Mouse (Mus musculus) myocyte (in vitro differentiated cells): ENCODE data around the gene Tmcc3. TPM values are rescaled to one million over a fixed set of nuclear protein-coding genes. Genes with fewer than 3 reads are reported as not detected.

Source experiments
- H3K27me3 ChIP-seq: one replicate; pipeline ENCODE4 v1.6.1; 2011; ENCODE audit not compliant: control insufficient read depth, insufficient read depth, insufficient read length
- H3K36me3 ChIP-seq: one replicate; pipeline ENCODE4 v1.6.1; 2011; ENCODE audit not compliant: control insufficient read depth, insufficient read depth
- H3K4me2 ChIP-seq: one replicate; pipeline ENCODE4 v1.6.1; 2011; ENCODE audit warnings: low read depth, control low read depth
- H3K4me3 ChIP-seq: one replicate; pipeline ENCODE4 v1.5.1; 2011; ENCODE audit warnings: mild to moderate bottlenecking, control low read depth, moderate library complexity
- H3K79me2 ChIP-seq: one replicate; pipeline ENCODE4 v1.6.1; 2011; ENCODE audit not compliant: control insufficient read depth, insufficient read depth
- H3ac ChIP-seq: one replicate; pipeline ENCODE4 v1.6.1; 2011; ENCODE audit not compliant: control insufficient read depth, insufficient read length
- CEBPB ChIP-seq: IDR thresholded peaks from 2 replicates; pipeline ENCODE4 v1.6.1; 2011; ENCODE audit warnings: mild to moderate bottlenecking, moderate library complexity; ENCODE audit not compliant: poor library complexity, insufficient read depth, severe bottlenecking
- E2F4 ChIP-seq: IDR thresholded peaks from one replicate; pipeline ENCODE4 v1.6.1; 2011; ENCODE audit warnings: mild to moderate bottlenecking, control low read depth, moderate library complexity; ENCODE audit not compliant: insufficient read depth
- MAX ChIP-seq: IDR thresholded peaks from one replicate; pipeline ENCODE4 v1.6.1; 2011; ENCODE audit warnings: low read depth, mild to moderate bottlenecking, control low read depth
- MYOD1 ChIP-seq, 3 experiments: IDR thresholded peaks; one replicate each; pipeline ENCODE4 v1.6.1; 2011; ENCODE audit warnings: control low read depth in 2 of 3, low read depth in 2 of 3, mild to moderate bottlenecking in 2 of 3, moderate library complexity in 1 of 3; ENCODE audit not compliant: insufficient read length in 2 of 3, control insufficient read depth in 1 of 3
- MYOG ChIP-seq, 3 experiments: IDR thresholded peaks; one replicate each; pipeline ENCODE4 v1.6.1; 2011; ENCODE audit warnings: control low read depth in 2 of 3, low read depth in 2 of 3, mild to moderate bottlenecking in 2 of 3; ENCODE audit not compliant: insufficient read length in 2 of 3, control insufficient read depth in 1 of 3, insufficient read depth in 1 of 3
- POLR2A ChIP-seq: IDR thresholded peaks from one replicate; pipeline ENCODE4 v1.6.1; 2011; ENCODE audit warnings: low read depth, mild to moderate bottlenecking, control low read depth, moderate library complexity; ENCODE audit not compliant: insufficient read length
- POLR2AphosphoS2 ChIP-seq: IDR thresholded peaks from one replicate; pipeline ENCODE4 v1.6.1; 2011; ENCODE audit warnings: low read depth, control low read depth; ENCODE audit not compliant: insufficient read length
- REST ChIP-seq: IDR thresholded peaks from one replicate; pipeline ENCODE4 v1.6.1; 2011; ENCODE audit warnings: mild to moderate bottlenecking, control low read depth, moderate library complexity; ENCODE audit not compliant: insufficient read depth, insufficient read length
- SRF ChIP-seq: IDR thresholded peaks from one replicate; pipeline ENCODE4 v1.6.1; 2011; ENCODE audit warnings: low read depth; ENCODE audit not compliant: control insufficient read depth, insufficient read length
- TCF12 ChIP-seq: IDR thresholded peaks from one replicate; pipeline ENCODE4 v1.6.1; 2011; ENCODE audit warnings: mild to moderate bottlenecking, control low read depth; ENCODE audit not compliant: poor library complexity, insufficient read depth, severe bottlenecking
- TCF3 ChIP-seq: IDR thresholded peaks from one replicate; pipeline ENCODE4 v1.6.1; 2011; ENCODE audit warnings: low read depth, control low read depth; ENCODE audit not compliant: insufficient read length
- USF1 ChIP-seq: IDR thresholded peaks from one replicate; pipeline ENCODE4 v1.6.1; 2011; ENCODE audit warnings: low read depth, mild to moderate bottlenecking, control low read depth, moderate library complexity
- polyA plus RNA-seq: library from polyadenylated mRNA; unstranded; fragments of >200 nt; fragmentation: generic; extraction: Trizol; gene quantifications from one replicate; pipeline ENCODE4 v1.2.1, GENCODE M21; 2012; ENCODE audit warnings: missing spikeins

Tmcc3 gene
- polyA plus RNA-seq, 1 experiment, result 16.6 TPM

- TF ChIP-seq POLR2A, result no peak
- no peak for TF ChIP-seq E2F4
- TF ChIP-seq TCF3, result no peak
- no peak for TF ChIP-seq USF1
- no peak for TF ChIP-seq TCF12
- no peak for TF ChIP-seq SRF
- TF ChIP-seq CEBPB, result no peak
- no peak for TF ChIP-seq POLR2AphosphoS2
- H3K4me2 ChIP-seq, result no peak overlapping the region
These were observed 69.6 kb downstream of the Tmcc3 start for GRCm38 (mm10) chr10:94381393-94381740.

GRCm38 (mm10) chr10:94382618-94383017, 70.9 kb downstream of the Tmcc3 start:
- no peaks in the 10 kb centered on the region for H3K79me2 ChIP-seq
- no peak for TF ChIP-seq USF1
- no peak for TF ChIP-seq TCF3
- TF ChIP-seq MYOG (IDR thresholded peaks at IDR 0.05; ENCODE audit: control insufficient read depth in 1 of 3, insufficient read depth in 1 of 3, insufficient read length in 2 of 3, low read depth in 2 of 3), result no peak
- no peak for TF ChIP-seq SRF
- no peak for TF ChIP-seq TCF12
- no peak for TF ChIP-seq CEBPB
- TF ChIP-seq MYOD1 (IDR thresholded peaks at IDR 0.05; ENCODE audit: control insufficient read depth in 1 of 3, insufficient read length in 2 of 3, low read depth in 2 of 3), result no peak
- no peak for TF ChIP-seq POLR2AphosphoS2
- no peak for TF ChIP-seq POLR2A
- no peak for TF ChIP-seq E2F4
- no peak for TF ChIP-seq MAX
- TF ChIP-seq REST, result no peak
- no peaks in the 10 kb centered on the region for H3K36me3 ChIP-seq
- no peaks in the 10 kb centered on the region for H3K27me3 ChIP-seq
- no peak overlapping the region for H3ac ChIP-seq
- no peak overlapping the region for H3K4me2 ChIP-seq
- no peak overlapping the region for H3K4me3 ChIP-seq

More at GRCm38 (mm10) chr10:94381393-94381740, 69.6 kb downstream of the Tmcc3 start:
- H3ac ChIP-seq, result no peak overlapping the region
- H3K27me3 ChIP-seq, result no peaks in the 10 kb centered on the region
- H3K79me2 ChIP-seq, result no peaks in the 10 kb centered on the region
- H3K4me3 ChIP-seq, result no peak overlapping the region
- no peaks in the 10 kb centered on the region for H3K36me3 ChIP-seq

DNA sequence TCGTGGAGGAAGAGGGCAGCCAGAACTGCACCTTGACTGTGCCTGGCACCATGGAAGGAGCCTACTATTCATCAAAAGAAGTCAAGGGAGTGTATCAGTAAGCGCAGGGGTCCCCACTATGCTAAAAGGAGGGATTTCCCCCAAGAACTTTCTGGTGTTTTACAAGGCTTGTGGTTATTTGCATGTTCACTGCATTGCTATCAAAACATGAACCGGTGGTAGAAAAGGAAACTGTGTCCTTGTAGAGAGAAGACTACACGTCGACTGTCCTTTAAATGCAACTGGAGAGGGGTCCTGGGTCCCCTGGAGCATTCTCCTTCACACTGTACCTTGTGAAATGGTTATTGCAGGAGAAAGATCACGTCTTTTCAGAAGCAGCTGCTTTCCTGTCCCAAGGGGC, 71.8 kb downstream of the Tmcc3 start:
- Histone ChIP-seq H3K27me3 (no peaks in the 10 kb centered on the region), H3K4me2 (no peak overlapping the region)
- TF ChIP-seq SRF (no peak), E2F4 (no peak), POLR2A (no peak), USF1 (no peak), MYOD1 (IDR thresholded peaks at IDR 0.05; ENCODE audit: control insufficient read depth in 1 of 3, insufficient read length in 2 of 3, low read depth in 2 of 3) (no peak), REST (no peak), TCF12 (no peak), CEBPB (no peak), MAX (no peak), POLR2AphosphoS2 (no peak), TCF3 (no peak), MYOG (IDR thresholded peaks at IDR 0.05; ENCODE audit: control insufficient read depth in 1 of 3, insufficient read depth in 1 of 3, insufficient read length in 2 of 3, low read depth in 2 of 3) (no peak)

DNA sequence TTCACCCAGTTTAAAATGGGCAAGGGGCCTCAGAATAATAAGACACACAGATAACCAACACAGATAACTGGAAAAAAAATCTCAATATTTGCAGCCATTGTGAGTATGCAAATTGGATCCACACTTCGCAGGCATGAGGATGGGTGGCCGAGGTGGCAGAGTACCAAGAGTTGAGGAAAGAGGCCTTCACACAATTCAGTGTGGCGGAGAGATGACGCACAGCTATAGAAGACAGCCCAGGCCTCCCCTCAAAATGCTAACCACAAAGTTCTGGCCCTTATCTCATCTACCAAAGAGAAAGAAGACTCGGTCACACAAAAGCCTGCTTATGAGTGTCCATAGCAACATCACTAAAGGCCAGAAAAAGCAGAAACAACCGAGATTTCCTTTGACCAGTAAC, 77.5 kb downstream of the Tmcc3 start:
- no peaks in the 10 kb centered on the region for H3K27me3 ChIP-seq
- H3K79me2 ChIP-seq, result no peaks in the 10 kb centered on the region
- H3ac ChIP-seq, result no peak overlapping the region
- no peaks in the 10 kb centered on the region for H3K36me3 ChIP-seq
- no peak for TF ChIP-seq CEBPB
- H3K4me3 ChIP-seq, result no peak overlapping the region
- no peak overlapping the region for H3K4me2 ChIP-seq

More for the DNA sequence above, 71.8 kb downstream of the Tmcc3 start:
- H3ac ChIP-seq, result no peak overlapping the region
- no peaks in the 10 kb centered on the region for H3K36me3 ChIP-seq
- no peak overlapping the region for H3K4me3 ChIP-seq
- H3K79me2 ChIP-seq, result no peaks in the 10 kb centered on the region

GRCm38 (mm10) chr10:94391049-94391448, 79.3 kb downstream of the Tmcc3 start:
- Histone ChIP-seq H3K27me3 (no peaks in the 10 kb centered on the region), H3K4me3 (no peak overlapping the region), H3ac (no peak overlapping the region), H3K4me2 (no peak overlapping the region), H3K36me3 (no peaks in the 10 kb centered on the region), H3K79me2 (no peaks in the 10 kb centered on the region)
- TF ChIP-seq MAX (no peak), REST (no peak), SRF (no peak), POLR2AphosphoS2 (no peak), TCF12 (no peak), MYOG (IDR thresholded peaks at IDR 0.05; ENCODE audit: control insufficient read depth in 1 of 3, insufficient read depth in 1 of 3, insufficient read length in 2 of 3, low read depth in 2 of 3) (no peak), MYOD1 (IDR thresholded peaks at IDR 0.05; ENCODE audit: control insufficient read depth in 1 of 3, insufficient read length in 2 of 3, low read depth in 2 of 3) (no peak), USF1 (no peak), E2F4 (no peak), POLR2A (no peak), TCF3 (no peak), CEBPB (no peak)
